Mouse (Mus musculus): ENCODE results near the gene Cd164l2. TPM values are rescaled to one million over a fixed set of nuclear protein-coding genes. Genes with fewer than 3 reads are reported as not detected.

The Cd164l2 gene
- polyA plus RNA-seq, 1 experiment from 2014 or later = 0.13 TPM

- H3K27ac ChIP-seq (ENCODE audit: low read length) = no peak overlapping the region
- no peaks in the 10 kb centered on the region for H3K36me3 ChIP-seq (ENCODE audit: control insufficient read depth, insufficient read depth)
- 38% methylated on average over 31 of the region's 31 CpGs for WGBS (ENCODE audit: insufficient replicate concordance)
- H3K9ac ChIP-seq (ENCODE audit: low read depth, low read length) = no peak overlapping the region
- peaks cover 30% of the 10 kb centered on the region for H3K27me3 ChIP-seq (ENCODE audit: control insufficient read depth, insufficient read depth, low read depth, low read length)
- H3K4me3 ChIP-seq (ENCODE audit: low read depth, low read length) = no peak overlapping the region
- peak overlapping the region; percentile 28 for H3K4me2 ChIP-seq (ENCODE audit: low read depth, low read length)
- peaks cover 36% of the 10 kb centered on the region for H3K4me1 ChIP-seq (ENCODE audit: control insufficient read depth, low read depth, low read length)
- H3K9me3 ChIP-seq (replicated peaks; ENCODE audit: control insufficient read depth, low read length) = no peaks in the 10 kb centered on the region
- ATAC-seq (ENCODE audit: low read depth) = no peak
Measured at GRCm38 (mm10) chr4:133251214-133251613, 39.3 kb downstream of the Cd164l2 start.

- WGBS (ENCODE audit: insufficient replicate concordance) = 61% methylated on average over 4 of the region's 4 CpGs
- Histone ChIP-seq H3K4me3 (ENCODE audit: low read depth, low read length) (no peak overlapping the region), H3K4me1 (ENCODE audit: control insufficient read depth, low read depth, low read length) (peaks cover 31% of the 10 kb centered on the region), H3K27ac (ENCODE audit: low read length) (no peak overlapping the region), H3K4me2 (ENCODE audit: low read depth, low read length) (no peak overlapping the region), H3K9me3 (replicated peaks; ENCODE audit: control insufficient read depth, low read length) (no peaks in the 10 kb centered on the region), H3K9ac (ENCODE audit: low read depth, low read length) (no peak overlapping the region), H3K27me3 (ENCODE audit: control insufficient read depth, insufficient read depth, low read depth, low read length) (peaks cover 39% of the 10 kb centered on the region), H3K36me3 (ENCODE audit: control insufficient read depth, insufficient read depth) (no peaks in the 10 kb centered on the region)
- no peak for ATAC-seq (ENCODE audit: low read depth)
Measured at GRCm38 (mm10) chr4:133252089-133252488, 40.2 kb downstream of the Cd164l2 start.

DNA sequence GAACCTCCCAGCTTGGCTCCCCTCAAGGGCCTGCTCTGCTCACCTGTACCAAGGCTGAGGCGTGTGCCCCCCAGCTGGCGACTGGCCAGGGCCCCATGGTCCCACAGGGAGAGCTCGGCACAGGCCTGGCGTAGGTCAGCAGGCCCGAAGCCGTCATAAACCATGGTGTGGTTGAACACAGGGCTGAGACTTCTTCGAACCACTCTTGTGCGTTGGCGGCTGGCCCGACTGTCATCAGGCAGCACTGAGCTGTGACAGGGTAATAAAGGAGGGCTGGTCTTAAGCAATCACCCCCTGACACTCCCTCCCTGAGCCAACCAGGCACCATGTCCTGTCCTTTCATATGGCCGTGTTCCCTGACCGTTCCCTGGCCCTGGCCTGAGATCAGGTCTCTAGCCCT, 41.5 kb downstream of the Cd164l2 start:
- no peak overlapping the region for H3K4me3 ChIP-seq (ENCODE audit: low read depth, low read length)
- H3K27ac ChIP-seq (ENCODE audit: low read length) = no peak overlapping the region
- peaks cover 21% of the 10 kb centered on the region for H3K4me1 ChIP-seq (ENCODE audit: control insufficient read depth, low read depth, low read length)
- no peaks in the 10 kb centered on the region for H3K9me3 ChIP-seq (replicated peaks; ENCODE audit: control insufficient read depth, low read length)
- H3K36me3 ChIP-seq (ENCODE audit: control insufficient read depth, insufficient read depth) = no peaks in the 10 kb centered on the region
- H3K27me3 ChIP-seq (ENCODE audit: control insufficient read depth, insufficient read depth, low read depth, low read length) = peaks cover 36% of the 10 kb centered on the region
- no peak overlapping the region for H3K9ac ChIP-seq (ENCODE audit: low read depth, low read length)
- no peak for ATAC-seq (ENCODE audit: low read depth)
- 75% methylated on average over 12 of the region's 12 CpGs for whole genome bisulfite sequencing (ENCODE audit: insufficient replicate concordance)
- no peak overlapping the region for H3K4me2 ChIP-seq (ENCODE audit: low read depth, low read length)

DNA sequence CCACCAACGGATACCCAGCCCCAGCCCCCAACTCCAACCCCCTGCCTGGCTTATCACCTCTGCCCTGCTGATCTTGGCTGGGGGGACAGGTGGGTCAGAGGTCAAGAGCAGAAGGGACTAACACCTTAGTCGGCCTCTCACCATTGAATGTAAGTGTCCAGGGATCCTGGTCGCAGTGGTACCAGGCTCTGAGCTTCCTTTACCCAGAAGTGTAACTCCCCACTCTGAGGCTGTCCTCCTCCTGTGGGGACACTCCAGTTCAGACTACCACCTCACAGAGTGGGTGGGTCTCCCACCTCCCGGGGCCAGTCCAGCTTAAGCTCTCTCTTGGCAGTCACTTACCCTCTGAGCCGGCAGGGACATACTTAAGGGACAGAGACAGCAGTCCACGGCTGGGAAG, 43.5 kb downstream of the Cd164l2 start:
- WGBS (ENCODE audit: insufficient replicate concordance) = 61% methylated on average over 6 of the region's 6 CpGs
- Histone ChIP-seq H3K9ac (ENCODE audit: low read depth, low read length) (no peak overlapping the region), H3K27me3 (ENCODE audit: control insufficient read depth, insufficient read depth, low read depth, low read length) (peaks cover 29% of the 10 kb centered on the region), H3K27ac (ENCODE audit: low read length) (no peak overlapping the region), H3K9me3 (replicated peaks; ENCODE audit: control insufficient read depth, low read length) (no peaks in the 10 kb centered on the region), H3K4me2 (ENCODE audit: low read depth, low read length) (no peak overlapping the region), H3K4me3 (ENCODE audit: low read depth, low read length) (no peak overlapping the region), H3K36me3 (ENCODE audit: control insufficient read depth, insufficient read depth) (no peaks in the 10 kb centered on the region), H3K4me1 (ENCODE audit: control insufficient read depth, low read depth, low read length) (peaks cover 14% of the 10 kb centered on the region)
- ATAC-seq (ENCODE audit: low read depth) = no peak

DNA sequence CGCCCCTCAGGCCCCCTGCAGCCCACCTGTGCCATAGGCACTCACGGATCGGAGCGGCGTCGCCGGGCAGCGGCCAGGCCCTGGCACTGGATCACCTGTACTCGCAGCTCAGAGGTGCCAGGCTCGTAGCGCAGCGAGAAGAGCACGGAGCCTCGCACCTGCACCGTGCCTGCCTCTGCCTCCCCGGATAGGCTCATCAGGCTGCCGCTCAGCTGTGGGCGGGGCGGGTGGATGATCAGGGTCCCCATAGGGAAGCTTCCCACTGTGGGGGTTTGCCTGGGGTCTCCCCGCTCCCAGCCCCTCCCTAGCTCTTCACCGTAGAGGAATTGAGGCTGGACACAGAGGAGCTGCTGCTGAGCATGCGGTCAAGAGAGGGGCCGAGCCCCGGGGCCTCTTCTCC, 44.9 kb downstream of the Cd164l2 start:
- no peaks in the 10 kb centered on the region for H3K36me3 ChIP-seq (ENCODE audit: control insufficient read depth, insufficient read depth)
- H3K4me2 ChIP-seq (ENCODE audit: low read depth, low read length) = 0 out of 2 replicates have a peak overlapping the region, but pooled peaks have one; percentile 2
- H3K27me3 ChIP-seq (ENCODE audit: control insufficient read depth, insufficient read depth, low read depth, low read length) = peaks cover 16% of the 10 kb centered on the region
- no peak overlapping the region for H3K27ac ChIP-seq (ENCODE audit: low read length)
- no peak overlapping the region for H3K9ac ChIP-seq (ENCODE audit: low read depth, low read length)
- peaks cover 4% of the 10 kb centered on the region; the same call in 1 of the 2 replicates for H3K4me1 ChIP-seq (ENCODE audit: control insufficient read depth, low read depth, low read length)
- WGBS (ENCODE audit: insufficient replicate concordance) = 41% methylated on average over 24 of the region's 24 CpGs
- ATAC-seq (ENCODE audit: low read depth) = no peak
- H3K9me3 ChIP-seq (replicated peaks; ENCODE audit: control insufficient read depth, low read length) = no peaks in the 10 kb centered on the region
- no peak overlapping the region for H3K4me3 ChIP-seq (ENCODE audit: low read depth, low read length)

DNA sequence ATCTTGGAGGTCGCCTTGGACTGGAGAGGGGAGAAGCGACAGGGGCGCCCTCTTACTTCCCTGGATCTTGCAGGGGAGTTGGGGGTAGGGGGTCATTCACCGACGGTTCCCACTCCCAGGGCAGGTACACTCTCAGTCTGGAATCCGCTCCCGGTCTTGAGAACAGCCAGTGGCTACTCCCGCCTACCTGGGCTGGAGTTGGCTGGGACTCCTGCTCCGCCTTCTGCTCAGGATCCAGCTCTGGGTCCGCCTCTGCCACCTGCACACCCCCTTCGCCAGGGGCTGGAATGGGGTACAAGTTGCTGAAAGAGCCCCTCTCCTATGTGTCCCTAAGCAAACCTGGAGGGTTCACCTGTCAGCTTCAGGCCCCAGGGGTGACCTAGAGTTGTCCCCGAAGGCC, 45.3 kb downstream of the Cd164l2 start:
- no peaks in the 10 kb centered on the region for H3K36me3 ChIP-seq (ENCODE audit: control insufficient read depth, insufficient read depth)
- H3K27ac ChIP-seq (ENCODE audit: low read length) = no peak overlapping the region
- no peak for ATAC-seq (ENCODE audit: low read depth)
- 0 out of 2 replicates have a peak overlapping the region, but pooled peaks have one; percentile 2 for H3K4me2 ChIP-seq (ENCODE audit: low read depth, low read length)
- peaks cover 13% of the 10 kb centered on the region for H3K27me3 ChIP-seq (ENCODE audit: control insufficient read depth, insufficient read depth, low read depth, low read length)
- no peak overlapping the region for H3K4me3 ChIP-seq (ENCODE audit: low read depth, low read length)
- peaks cover 4% of the 10 kb centered on the region; the same call in 1 of the 2 replicates for H3K4me1 ChIP-seq (ENCODE audit: control insufficient read depth, low read depth, low read length)
- H3K9me3 ChIP-seq (replicated peaks; ENCODE audit: control insufficient read depth, low read length) = no peaks in the 10 kb centered on the region
- WGBS (ENCODE audit: insufficient replicate concordance) = 42% methylated on average over 12 of the region's 12 CpGs
- H3K9ac ChIP-seq (ENCODE audit: low read depth, low read length) = no peak overlapping the region

- Histone ChIP-seq H3K9me3 (replicated peaks; ENCODE audit: control insufficient read depth, low read length) (no peaks in the 10 kb centered on the region), H3K27ac (ENCODE audit: low read length) (no peak overlapping the region), H3K27me3 (ENCODE audit: control insufficient read depth, insufficient read depth, low read depth, low read length) (peaks cover 13% of the 10 kb centered on the region), H3K4me2 (ENCODE audit: low read depth, low read length) (no peak overlapping the region), H3K4me1 (ENCODE audit: control insufficient read depth, low read depth, low read length) (peaks cover 4% of the 10 kb centered on the region; the same call in 1 of the 2 replicates), H3K36me3 (ENCODE audit: control insufficient read depth, insufficient read depth) (no peaks in the 10 kb centered on the region), H3K9ac (ENCODE audit: low read depth, low read length) (no peak overlapping the region), H3K4me3 (ENCODE audit: low read depth, low read length) (no peak overlapping the region)
- ATAC-seq (ENCODE audit: low read depth) = no peak
- 56% methylated on average over 12 of the region's 12 CpGs for WGBS (ENCODE audit: insufficient replicate concordance)
Measured at GRCm38 (mm10) chr4:133257798-133258408, 46.0 kb downstream of the Cd164l2 start.

- no peaks in the 10 kb centered on the region for H3K9me3 ChIP-seq (replicated peaks; ENCODE audit: control insufficient read depth, low read length)
- ATAC-seq (ENCODE audit: low read depth) = no peak
- peaks cover 4% of the 10 kb centered on the region for H3K27me3 ChIP-seq (ENCODE audit: control insufficient read depth, insufficient read depth, low read depth, low read length)
- H3K9ac ChIP-seq (ENCODE audit: low read depth, low read length) = no peak overlapping the region
- peaks cover 15% of the 10 kb centered on the region for H3K36me3 ChIP-seq (ENCODE audit: control insufficient read depth, insufficient read depth)
- H3K4me2 ChIP-seq (ENCODE audit: low read depth, low read length) = no peak overlapping the region
- no peak overlapping the region for H3K27ac ChIP-seq (ENCODE audit: low read length)
- H3K4me1 ChIP-seq (ENCODE audit: control insufficient read depth, low read depth, low read length) = peaks cover 4% of the 10 kb centered on the region; the same call in 1 of the 2 replicates
- WGBS (ENCODE audit: insufficient replicate concordance) = 44% methylated on average over 10 of the region's 10 CpGs
- H3K4me3 ChIP-seq (ENCODE audit: low read depth, low read length) = no peak overlapping the region
Measured at GRCm38 (mm10) chr4:133261641-133262374, 49.9 kb downstream of the Cd164l2 start.

- Histone ChIP-seq H3K9me3 (replicated peaks; ENCODE audit: control insufficient read depth, low read length) (no peaks in the 10 kb centered on the region), H3K9ac (ENCODE audit: low read depth, low read length) (no peak overlapping the region; the same call in 1 of the 2 replicates), H3K4me3 (ENCODE audit: low read depth, low read length) (no peak overlapping the region), H3K36me3 (ENCODE audit: control insufficient read depth, insufficient read depth) (peaks cover 15% of the 10 kb centered on the region), H3K4me2 (ENCODE audit: low read depth, low read length) (no peak overlapping the region), H3K27ac (ENCODE audit: low read length) (no peak overlapping the region), H3K4me1 (ENCODE audit: control insufficient read depth, low read depth, low read length) (peaks cover 4% of the 10 kb centered on the region; the same call in 1 of the 2 replicates), H3K27me3 (ENCODE audit: control insufficient read depth, insufficient read depth, low read depth, low read length) (no peaks in the 10 kb centered on the region; the same call in 1 of the 2 replicates)
- ATAC-seq (ENCODE audit: low read depth) = no peak
- WGBS (ENCODE audit: insufficient replicate concordance) = 34% methylated on average over 7 of the region's 7 CpGs
Measured at GRCm38 (mm10) chr4:133262375-133262765, 50.4 kb downstream of the Cd164l2 start.

Measured in liver, embryonic 16.5 days (tissue).